16 mouse cellular contexts compared by ENCODE assay signal in the genomic region with DNA sequence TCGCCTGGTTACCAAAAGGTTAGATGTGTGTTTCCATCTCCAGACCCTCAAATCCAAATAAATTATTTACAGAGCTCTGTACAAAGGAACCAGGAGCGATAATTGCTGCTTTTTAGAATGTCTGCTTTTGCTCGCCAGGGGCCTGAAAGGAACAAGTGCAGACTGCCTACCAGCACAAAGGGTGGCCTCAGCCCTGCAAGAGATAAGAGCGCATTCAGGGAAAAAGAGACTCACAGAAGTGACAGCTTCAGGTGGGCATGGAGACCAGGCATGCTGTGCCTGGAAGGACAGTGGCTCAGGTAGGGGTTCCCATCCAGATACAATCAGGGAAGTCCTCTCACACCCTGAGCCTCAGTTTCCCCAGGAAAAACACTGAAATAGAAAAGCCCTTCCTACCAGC.
DNase-seq lines count a peak whose midpoint lies in the region; ATAC-seq lines count a peak whose summit lies in the region.
"Had no signal": no experiment of that assay in that cellular context is flagged by ENCODE, and none has a peak within 500 bp of the region (broad histone marks: within the 10 kb centered on the region; RNA-seq: fewer than 3 reads in every experiment).

No protein-coding gene starts in this region.

- no peaks in the 10 kb centered on the region for H3K9me3 ChIP-seq in heart, embryonic 16.5 days (replicated peaks; ENCODE audit: control insufficient read depth, low read length)
- H3K9me3 ChIP-seq in lung, embryonic 15.5 days = no peaks in the 10 kb centered on the region
- no peaks in the 10 kb centered on the region for H3K9me3 ChIP-seq in kidney, embryonic 16.5 days (ENCODE audit: low read length)
- no peaks in the 10 kb centered on the region for H3K9me3 ChIP-seq in limb, embryonic 13.5 days
- H3K9me3 ChIP-seq: forebrain, embryonic 15.5 days; midbrain, embryonic 13.5 days had no signal

- H3K4me3 ChIP-seq in heart, embryonic 16.5 days (ENCODE audit: low read length) = peak overlapping the region; percentile 16; the same call in 1 of the 2 replicates
- H3K4me3 ChIP-seq in lung, embryonic 15.5 days = no peak overlapping the region
- H3K4me3 ChIP-seq in kidney, embryonic 16.5 days (ENCODE audit: low read length) = no peak overlapping the region
- H3K4me3 ChIP-seq in limb, embryonic 13.5 days = no peak overlapping the region
- H3K4me3 ChIP-seq: erythroblast, embryonic 14.5 days; forebrain, embryonic 15.5 days; midbrain, embryonic 13.5 days; myocyte had no signal

- H3K4me2 ChIP-seq in heart, embryonic 16.5 days (ENCODE audit: low read depth, low read length) = peak overlapping the region; percentile 51
- H3K4me2 ChIP-seq in lung, embryonic 15.5 days = peak overlapping the region; percentile 12; the same call in 1 of the 2 replicates
- no peak overlapping the region for H3K4me2 ChIP-seq in kidney, embryonic 16.5 days (replicated peaks; ENCODE audit: low read depth, low read length)
- H3K4me2 ChIP-seq in limb, embryonic 13.5 days (replicated peaks) = peak overlapping the region; percentile 21
- H3K4me2 ChIP-seq: forebrain, embryonic 15.5 days; midbrain, embryonic 13.5 days had no signal

- 25% methylated on average over 4 of the region's 4 CpGs for WGBS in heart, embryonic 16.5 days
- 41% methylated on average over 4 of the region's 4 CpGs for WGBS in lung, embryonic 15.5 days
- 53% methylated on average over 4 of the region's 4 CpGs for WGBS in kidney, embryonic 16.5 days
- 24% methylated on average over 4 of the region's 4 CpGs for WGBS in limb, embryonic 13.5 days

- H3K27ac ChIP-seq in heart, embryonic 16.5 days (ENCODE audit: low read length) = no peak overlapping the region
- H3K27ac ChIP-seq in lung, embryonic 15.5 days = peak overlapping the region; percentile 56
- H3K27ac ChIP-seq in kidney, embryonic 16.5 days (ENCODE audit: low read length) = no peak overlapping the region
- peak overlapping the region; percentile 3; the same call in 1 of the 2 replicates for H3K27ac ChIP-seq in limb, embryonic 13.5 days
- H3K27ac ChIP-seq: forebrain, embryonic 15.5 days; liver, embryonic 14.5 days; midbrain, embryonic 13.5 days had no signal

- no peak for ATAC-seq in heart, embryonic 16.5 days (replicated peaks; ENCODE audit: extremely low read depth, insufficient read depth, low FRiP score)
- no peak; the same call in 1 of the 2 replicates for ATAC-seq in lung, embryonic 15.5 days (ENCODE audit: borderline replicate concordance, extremely low read depth, low FRiP score, low TSS enrichment)
- no peak for ATAC-seq in kidney, embryonic 16.5 days (ENCODE audit: low FRiP score, low TSS enrichment)
- peak; percentile 15; the same call in 1 of the 2 replicates for ATAC-seq in limb, embryonic 13.5 days (ENCODE audit: low FRiP score, low read depth)
- ATAC-seq: forebrain, embryonic 15.5 days; midbrain, embryonic 13.5 days had no signal

- H3K4me1 ChIP-seq in heart, embryonic 16.5 days (ENCODE audit: control insufficient read depth, insufficient read depth, low read length) = peaks cover 11% of the 10 kb centered on the region
- peaks cover 19% of the 10 kb centered on the region for H3K4me1 ChIP-seq in lung, embryonic 15.5 days
- peaks cover 17% of the 10 kb centered on the region for H3K4me1 ChIP-seq in kidney, embryonic 16.5 days (ENCODE audit: insufficient read depth, low read length)
- H3K4me1 ChIP-seq in limb, embryonic 13.5 days = peaks cover 36% of the 10 kb centered on the region
- H3K4me1 ChIP-seq: forebrain, embryonic 15.5 days had no signal

- intact Hi-C loops in heart, postnatal 10 days (cut with DNase I) = no loop called here

- peak overlapping the region; percentile 51 for H3K9ac ChIP-seq in heart, embryonic 16.5 days (ENCODE audit: low read length)
- no peak overlapping the region for H3K9ac ChIP-seq in lung, embryonic 15.5 days
- H3K9ac ChIP-seq in kidney, embryonic 16.5 days (replicated peaks; ENCODE audit: low read length) = 0 out of 2 replicates have a peak overlapping the region, but pooled peaks have one; percentile 19
- H3K9ac ChIP-seq in limb, embryonic 13.5 days = no peak overlapping the region
- H3K9ac ChIP-seq: forebrain, embryonic 15.5 days; liver, embryonic 14.5 days; midbrain, embryonic 13.5 days had no signal

- no peaks in the 10 kb centered on the region for H3K27me3 ChIP-seq in heart, embryonic 16.5 days (ENCODE audit: control insufficient read depth, insufficient read depth, low read length)
- H3K27me3 ChIP-seq in lung, embryonic 15.5 days = no peaks in the 10 kb centered on the region
- H3K27me3 ChIP-seq in kidney, embryonic 16.5 days (ENCODE audit: insufficient read depth, low read length) = no peaks in the 10 kb centered on the region
- no peaks in the 10 kb centered on the region for H3K27me3 ChIP-seq in limb, embryonic 13.5 days
- H3K27me3 ChIP-seq: forebrain, embryonic 15.5 days; midbrain, embryonic 13.5 days had no signal

- no peak for DNase-seq in heart, postnatal 10 days
- no peak for DNase-seq in lung, adult 18-20 months
- DNase-seq in embryo, embryonic 9.5 days (ENCODE audit: extremely low spot score) = no peak
- DNase-seq: adrenal gland, postnatal 25 days; cerebellum, adult 9-11 months; embryo, embryonic 11 days; thymus, postnatal 25 days had no signal

- no peaks in the 10 kb centered on the region for H3K36me3 ChIP-seq in heart, embryonic 16.5 days (ENCODE audit: control insufficient read depth, insufficient read depth)
- no peaks in the 10 kb centered on the region for H3K36me3 ChIP-seq in lung, embryonic 15.5 days
- no peaks in the 10 kb centered on the region for H3K36me3 ChIP-seq in kidney, embryonic 16.5 days (ENCODE audit: insufficient read depth, low read length)
- H3K36me3 ChIP-seq in limb, embryonic 13.5 days = no peaks in the 10 kb centered on the region
- H3K36me3 ChIP-seq: forebrain, embryonic 15.5 days; midbrain, embryonic 13.5 days had no signal

Comparison
In these comparisons a context has a peak if more than half of its experiments do, and no peak if none do; other contexts are left out.
1. H3K27ac ChIP-seq: peak in lung, embryonic 15.5 days (single experiment) and limb, embryonic 13.5 days (single experiment); none in heart, embryonic 16.5 days (single experiment) and kidney, embryonic 16.5 days (single experiment).
2. H3K9ac ChIP-seq: peak in heart, embryonic 16.5 days (single experiment) and kidney, embryonic 16.5 days (single experiment); none in lung, embryonic 15.5 days (single experiment) and limb, embryonic 13.5 days (single experiment).